Mouse (Mus musculus): ENCODE results near the gene Scube1. TPM values are rescaled to one million over a fixed set of nuclear protein-coding genes. Genes with fewer than 3 reads are reported as not detected.

The Scube1 gene
- total and polyA plus RNA-seq, 3 experiments: not detected

DNA sequence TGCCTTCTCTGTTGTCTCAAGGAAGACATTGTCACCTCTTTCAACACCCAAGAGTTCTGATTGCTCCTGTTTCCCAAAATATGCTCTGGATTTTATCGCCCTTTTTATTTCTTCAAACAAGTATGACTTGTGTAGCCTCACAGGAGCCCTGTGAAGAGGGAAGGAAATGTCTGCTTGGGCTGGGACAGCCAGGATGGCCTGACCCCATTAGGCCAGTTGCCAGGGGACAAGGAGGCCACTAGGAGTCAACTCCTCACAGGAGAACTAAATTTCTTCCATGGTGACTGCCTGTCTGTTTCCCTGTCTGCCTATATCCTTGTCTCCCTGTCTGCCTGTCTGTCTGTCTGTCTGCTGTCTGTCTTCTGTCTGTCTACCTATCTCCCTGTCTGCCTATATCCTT, 17.2 kb upstream of the Scube1 start:
- no peak for DNase-seq (ENCODE audit: extremely low read depth)
- TF ChIP-seq MYC (IDR thresholded peaks at IDR 0.05; ENCODE audit: low read depth, low read length) (no peak), ZNF384 (IDR thresholded peaks at IDR 0.05; ENCODE audit: low read depth, low read length) (no peak), NRF1 (IDR thresholded peaks at IDR 0.05; ENCODE audit: low read depth, low read length) (no peak), MXI1 (IDR thresholded peaks at IDR 0.05; ENCODE audit: low read depth, low read length) (no peak), BHLHE40 (IDR thresholded peaks at IDR 0.05; ENCODE audit: low read depth, low read length) (no peak)
- Histone ChIP-seq H3K27ac (ENCODE audit: insufficient read depth, low read depth) (no peak overlapping the region), H3K9ac (ENCODE audit: insufficient read depth, low read depth) (no peak overlapping the region), H3K27me3 (replicated peaks) (peaks cover 54% of the 10 kb centered on the region), H3K4me1 (ENCODE audit: control insufficient read depth in 1 of 2, insufficient read depth in 2 of 2) (0 out of 4 replicates have a peak, but pooled peaks cover 0 to 3% of the 10 kb centered on the region in 2 experiments), H3K36me3 (replicated peaks in 1 of 2; ENCODE audit: control insufficient read depth in 1 of 2, insufficient read depth in 1 of 2, low read length in 1 of 2) (no peaks in the 10 kb centered on the region), H3K9me3 (replicated peaks; ENCODE audit: low read length) (no peaks in the 10 kb centered on the region), H3K4me2 (ENCODE audit: insufficient read depth, low read depth, poor library complexity, severe bottlenecking) (no peak overlapping the region), H3K4me3 (replicated peaks in 1 of 3; ENCODE audit: low read depth in 2 of 3, low read length in 2 of 3, poor library complexity in 1 of 3) (no peak overlapping the region), H3K79me2 (replicated peaks; ENCODE audit: control insufficient read depth, extremely low read depth, insufficient read depth, poor library complexity, severe bottlenecking) (no peaks in the 10 kb centered on the region)
- dilution Hi-C loops (cut with MboI; ENCODE audit: extremely low pct_ligation_motif_present, extremely low pct_unique_long_range_greater_than_20kb, low sequenced_read_pairs) (no loop called here), in situ Hi-C loops (cut with MboI; ENCODE audit: low pct_ligation_motif_present, low pct_unique_long_range_greater_than_20kb, low sequenced_read_pairs) (no loop called here)

DNA sequence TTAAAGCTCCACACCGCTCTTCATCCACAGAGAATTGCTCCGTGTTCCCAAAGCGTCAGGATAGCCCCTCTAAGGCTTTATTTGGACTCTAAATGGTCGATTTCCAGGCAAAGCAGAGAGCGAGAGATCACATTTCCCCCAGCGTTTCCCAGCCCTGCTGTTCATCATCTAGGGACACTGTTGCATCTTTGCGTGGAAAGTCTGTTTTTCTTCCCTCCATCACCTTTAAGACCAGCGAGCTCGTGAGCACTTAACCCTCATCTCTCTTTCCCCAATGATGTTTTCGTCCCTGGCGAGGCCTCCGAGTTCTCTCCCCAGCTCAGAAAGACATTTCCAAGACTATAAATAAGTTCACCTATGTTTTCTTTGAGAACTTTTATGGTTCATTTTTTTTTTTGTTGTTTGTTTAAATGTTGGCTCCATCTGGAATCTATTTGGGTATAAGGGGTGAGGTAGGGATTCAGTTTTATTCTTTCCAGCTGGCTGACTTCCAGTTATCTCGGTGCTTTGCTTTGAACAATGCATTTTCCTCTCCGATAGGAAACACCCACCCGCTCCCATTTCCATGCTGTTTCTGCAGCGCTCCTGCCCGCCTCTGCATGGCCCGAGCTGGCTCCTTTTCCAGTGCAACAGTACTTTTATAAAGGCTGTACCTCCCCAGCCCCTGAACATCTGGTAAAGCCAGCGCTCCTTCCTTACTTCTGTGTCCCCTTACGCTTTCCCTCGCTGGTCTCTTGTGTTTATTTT, 16.0 kb upstream of the Scube1 start:
- no peaks in the 10 kb centered on the region for H3K9me3 ChIP-seq (replicated peaks; ENCODE audit: low read length)
- in situ Hi-C loops (cut with MboI; ENCODE audit: low pct_ligation_motif_present, low pct_unique_long_range_greater_than_20kb, low sequenced_read_pairs): no loop called here
- H3K4me3 ChIP-seq (replicated peaks in 1 of 3; ENCODE audit: low read depth in 2 of 3, low read length in 2 of 3, poor library complexity in 1 of 3): no peak overlapping the region
- no peak overlapping the region for H3K9ac ChIP-seq (ENCODE audit: insufficient read depth, low read depth)
- H3K4me1 ChIP-seq (ENCODE audit: control insufficient read depth in 1 of 2, insufficient read depth in 2 of 2): 0 out of 4 replicates have a peak, but pooled peaks cover 0 to 3% of the 10 kb centered on the region in 2 experiments
- no peak for TF ChIP-seq SMC3 (IDR thresholded peaks at IDR 0.05; ENCODE audit: low read depth, low read length)
- TF ChIP-seq RAD21 (IDR thresholded peaks at IDR 0.05; ENCODE audit: low read depth, low read length): no peak
- no peak for TF ChIP-seq ELF1 (IDR thresholded peaks at IDR 0.05; ENCODE audit: low read depth, low read length)
- no peak for TF ChIP-seq MAFK (IDR thresholded peaks at IDR 0.05; ENCODE audit: insufficient replicate concordance, low read length)
- no peak for TF ChIP-seq MYC (IDR thresholded peaks at IDR 0.05; ENCODE audit: low read depth, low read length)
- no peak for TF ChIP-seq JUN (IDR thresholded peaks at IDR 0.05; ENCODE audit: insufficient read depth, low read depth, low read length)
- no peak for TF ChIP-seq ETS1 (conservative IDR thresholded peaks at IDR 0.05; ENCODE audit: low read depth, low read length)
- no peak for TF ChIP-seq GABPA (IDR thresholded peaks at IDR 0.05; ENCODE audit: insufficient replicate concordance, low read depth, low read length)
- TF ChIP-seq ZMIZ1 (IDR thresholded peaks at IDR 0.05; ENCODE audit: low read depth, low read length): no peak
- TF ChIP-seq JUND (conservative IDR thresholded peaks at IDR 0.05; ENCODE audit: low read depth, low read length): no peak
- TF ChIP-seq EP300 (IDR thresholded peaks at IDR 0.05; ENCODE audit: low read length): no peak
- TF ChIP-seq PAX5 (IDR thresholded peaks at IDR 0.05; ENCODE audit: low read length): no peak
- TF ChIP-seq TBP (conservative IDR thresholded peaks at IDR 0.05; ENCODE audit: low read depth, low read length): no peak
- no peak for TF ChIP-seq MAZ (IDR thresholded peaks at IDR 0.05; ENCODE audit: low read depth, low read length)
- TF ChIP-seq POLR2AphosphoS2 (IDR thresholded peaks at IDR 0.05; ENCODE audit: low read depth, low read length): no peak
- TF ChIP-seq POLR2A (IDR thresholded peaks at IDR 0.05; ENCODE audit: low read depth, low read length): no peak
- TF ChIP-seq E2F4 (IDR thresholded peaks at IDR 0.05; ENCODE audit: insufficient replicate concordance, low read depth, low read length): no peak
- TF ChIP-seq KAT2A (IDR thresholded peaks at IDR 0.05; ENCODE audit: insufficient replicate concordance, low read length): no peak
- no peak for DNase-seq (ENCODE audit: extremely low read depth)
- dilution Hi-C loops (cut with MboI; ENCODE audit: extremely low pct_ligation_motif_present, extremely low pct_unique_long_range_greater_than_20kb, low sequenced_read_pairs): no loop called here
- no peaks in the 10 kb centered on the region for H3K79me2 ChIP-seq (replicated peaks; ENCODE audit: control insufficient read depth, extremely low read depth, insufficient read depth, poor library complexity, severe bottlenecking)
- no peak overlapping the region for H3K4me2 ChIP-seq (ENCODE audit: insufficient read depth, low read depth, poor library complexity, severe bottlenecking)
- no peaks in the 10 kb centered on the region for H3K36me3 ChIP-seq (replicated peaks in 1 of 2; ENCODE audit: control insufficient read depth in 1 of 2, insufficient read depth in 1 of 2, low read length in 1 of 2)
- H3K27me3 ChIP-seq (replicated peaks): peaks cover 55% of the 10 kb centered on the region
- H3K27ac ChIP-seq (ENCODE audit: insufficient read depth, low read depth): no peak overlapping the region

Data from CH12.LX (cell line).